Mouse (Mus musculus) heart, adult 2 months (tissue): Measurements from ENCODE around the gene Tada1.
A peak's percentile ranks its signal among the peaks of the same experiment; 100 is the strongest.

Experiments
- CTCF ChIP-seq: fragments of 200-600 bp; IDR thresholded peaks from 2 replicates; pipeline ENCODE4 v1.8.1; 2022; ENCODE audit warnings: antibody characterized with exemption, mild to moderate bottlenecking, moderate library complexity
- EP300 ChIP-seq: fragments of 200-500 bp; IDR thresholded peaks from 2 replicates; pipeline ENCODE4 v1.6.1; 2011; ENCODE audit warnings: low read depth, low read length, control low read depth; ENCODE audit not compliant: insufficient read depth
- POLR2A ChIP-seq: fragments of 200-500 bp; IDR thresholded peaks from 2 replicates; pipeline ENCODE4 v1.6.1; 2011; ENCODE audit warnings: mild to moderate bottlenecking, low read depth, low read length, control low read depth; ENCODE audit not compliant: insufficient read depth

- TF ChIP-seq EP300 (no peak), CTCF (peak; percentile 24; the same call in 1 of the 2 replicates), POLR2A (peak; percentile 62)
Observed at GRCm38 (mm10) chr1:166378431-166379012, 375 bp upstream of the Tada1 start.
